Mouse (Mus musculus): ENCODE measurements around the gene Mon2.

- TF ChIP-seq CTCF (IDR thresholded peaks at IDR 0.05 in 2 of 3, conservative IDR thresholded peaks at IDR 0.05 in 1 of 3; ENCODE audit: control insufficient read depth in 1 of 3, insufficient read depth in 1 of 3, low read depth in 2 of 3, low read length in 3 of 3, poor library complexity in 1 of 3, severe bottlenecking in 1 of 3) (no peak), POLR2AphosphoS2 (IDR thresholded peaks at IDR 0.05; ENCODE audit: low read length) (no peak), RAD21 (IDR thresholded peaks at IDR 0.05; ENCODE audit: low read depth, low read length) (no peak), UBTF (IDR thresholded peaks at IDR 0.05; ENCODE audit: borderline replicate concordance, insufficient read depth, low read depth, low read length) (no peak)
Measured at GRCm38 (mm10) chr10:122950966-122951365, 125.3 kb downstream of the Mon2 start.
